Mouse (Mus musculus) lung, adult 2 months (tissue): ENCODE measurements around the gene Sh2b1.

Experiments
- CTCF ChIP-seq: fragments of 200-500 bp; IDR thresholded peaks from 2 replicates; pipeline ENCODE4 v1.5.1; 2011; ENCODE audit warnings: mild to moderate bottlenecking, low read length, control low read depth; ENCODE audit not compliant: insufficient read depth
- POLR2A ChIP-seq: fragments of 200-500 bp; IDR thresholded peaks from 2 replicates; pipeline ENCODE4 v1.6.1; 2011; ENCODE audit warnings: low read depth, mild to moderate bottlenecking, control low read depth, low read length, borderline replicate concordance; ENCODE audit errors: extremely low read depth

DNA sequence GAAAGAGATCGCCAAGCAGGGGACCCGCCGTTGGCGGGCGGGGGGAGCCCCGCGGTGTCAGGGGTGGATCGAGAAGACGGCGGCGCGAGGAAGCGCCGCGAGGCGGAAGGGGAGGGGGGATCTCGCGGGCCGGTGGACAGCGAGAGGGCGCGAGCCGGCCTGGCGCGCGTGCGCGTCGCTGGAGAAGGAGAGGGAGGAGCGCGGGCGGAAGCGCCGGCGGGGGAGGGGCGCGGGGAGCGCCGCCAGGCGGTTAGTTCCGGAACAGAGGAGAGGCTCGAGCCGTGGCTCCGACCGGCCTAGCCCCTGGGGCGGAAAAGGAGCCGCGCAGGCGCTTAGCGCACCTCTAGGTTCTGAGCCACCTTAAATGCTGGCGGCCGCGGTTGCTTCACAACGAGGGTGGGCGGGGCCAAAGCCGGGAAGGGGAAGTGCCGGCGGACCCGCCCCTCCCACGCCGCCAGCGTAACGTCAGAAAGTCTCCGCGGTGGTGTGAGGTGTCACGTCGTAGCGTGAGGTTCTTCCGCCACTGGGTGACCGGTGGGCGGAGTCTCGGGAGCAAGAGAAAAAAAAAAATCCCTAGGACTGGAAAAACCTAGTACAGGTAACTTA is 28.2 kb upstream of the Sh2b1 start, which contains the start of gene Atxn2l:
- TF ChIP-seq POLR2A (peak; percentile 55; the same call in 1 of the 2 replicates), CTCF (peak; percentile 28; the same call in 1 of the 2 replicates)
